Mouse (Mus musculus): Measurements from ENCODE around the gene Cd82. TPM values are rescaled to one million over a fixed set of nuclear protein-coding genes. Genes with fewer than 3 reads are reported as not detected.

The Cd82 gene
- polyA plus RNA-seq, 1 experiment from 2014 or later: 14.3 TPM

- peaks cover 11% of the 10 kb centered on the region for H3K4me1 ChIP-seq (ENCODE audit: control insufficient read depth, insufficient read depth, low read length)
- H3K4me3 ChIP-seq (ENCODE audit: low read depth, low read length): no peak overlapping the region
- peak; percentile 64 for ATAC-seq (replicated peaks; ENCODE audit: insufficient number of reproducible peaks, low FRiP score, low TSS enrichment)
- no peaks in the 10 kb centered on the region for H3K36me3 ChIP-seq (ENCODE audit: control insufficient read depth, insufficient read depth, low read length)
- H3K9ac ChIP-seq (ENCODE audit: low read depth, low read length): no peak overlapping the region
- no peak overlapping the region for H3K4me2 ChIP-seq
- H3K27ac ChIP-seq (ENCODE audit: low read depth, low read length): no peak overlapping the region
- H3K27me3 ChIP-seq (ENCODE audit: control insufficient read depth, insufficient read depth, low read length): peaks cover 2% of the 10 kb centered on the region; the same call in 1 of the 2 replicates
- WGBS (ENCODE audit: insufficient replicate concordance): 38% methylated on average over 7 of the region's 7 CpGs
- H3K9me3 ChIP-seq (replicated peaks; ENCODE audit: control insufficient read depth, low read length): no peaks in the 10 kb centered on the region
Observed at GRCm38 (mm10) chr2:93405017-93405425, 57.9 kb downstream of the Cd82 start.

- Histone ChIP-seq H3K36me3 (ENCODE audit: control insufficient read depth, insufficient read depth, low read length) (no peaks in the 10 kb centered on the region), H3K9ac (ENCODE audit: low read depth, low read length) (no peak overlapping the region), H3K4me3 (ENCODE audit: low read depth, low read length) (no peak overlapping the region), H3K27ac (ENCODE audit: low read depth, low read length) (no peak overlapping the region), H3K27me3 (ENCODE audit: control insufficient read depth, insufficient read depth, low read length) (peaks cover 2% of the 10 kb centered on the region; the same call in 1 of the 2 replicates), H3K4me1 (ENCODE audit: control insufficient read depth, insufficient read depth, low read length) (peaks cover 11% of the 10 kb centered on the region), H3K9me3 (replicated peaks; ENCODE audit: control insufficient read depth, low read length) (no peaks in the 10 kb centered on the region), H3K4me2 (no peak overlapping the region)
- 37% methylated on average over 4 of the region's 4 CpGs for WGBS (ENCODE audit: insufficient replicate concordance)
- ATAC-seq (replicated peaks; ENCODE audit: insufficient number of reproducible peaks, low FRiP score, low TSS enrichment): 0 out of 2 replicates have a peak, but pooled peaks have one; percentile 18
Observed at GRCm38 (mm10) chr2:93404169-93404568, 58.8 kb downstream of the Cd82 start.

DNA sequence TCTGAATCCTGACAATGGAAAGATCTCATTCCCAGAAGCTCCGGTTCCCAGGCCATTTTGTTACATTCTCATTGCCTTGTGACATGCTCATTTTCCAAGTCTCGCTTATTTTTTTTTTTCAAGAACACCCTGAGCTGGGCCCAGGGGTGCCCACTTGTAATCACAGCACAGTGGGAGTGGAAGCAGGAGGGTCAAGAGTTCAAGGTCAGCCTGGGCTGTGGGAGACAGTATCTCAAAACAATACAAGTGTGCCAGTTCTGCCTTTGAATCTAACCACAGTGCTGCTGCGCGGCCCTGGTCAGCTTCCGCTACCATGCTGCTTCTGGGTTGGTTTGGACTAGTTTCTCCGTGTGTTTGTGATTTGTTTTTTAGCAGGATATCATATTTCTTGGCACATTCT, 59.7 kb downstream of the Cd82 start:
- no peak overlapping the region for H3K4me3 ChIP-seq (ENCODE audit: low read depth, low read length)
- no peak overlapping the region for H3K4me2 ChIP-seq
- H3K36me3 ChIP-seq (ENCODE audit: control insufficient read depth, insufficient read depth, low read length): no peaks in the 10 kb centered on the region
- H3K9ac ChIP-seq (ENCODE audit: low read depth, low read length): no peak overlapping the region
- H3K27me3 ChIP-seq (ENCODE audit: control insufficient read depth, insufficient read depth, low read length): no peaks in the 10 kb centered on the region
- peaks cover 11% of the 10 kb centered on the region for H3K4me1 ChIP-seq (ENCODE audit: control insufficient read depth, insufficient read depth, low read length)
- H3K9me3 ChIP-seq (replicated peaks; ENCODE audit: control insufficient read depth, low read length): no peaks in the 10 kb centered on the region
- no peak for ATAC-seq (replicated peaks; ENCODE audit: insufficient number of reproducible peaks, low FRiP score, low TSS enrichment)
- WGBS (ENCODE audit: insufficient replicate concordance): 91% methylated on average over 6 of the region's 6 CpGs
- H3K27ac ChIP-seq (ENCODE audit: low read depth, low read length): no peak overlapping the region

DNA sequence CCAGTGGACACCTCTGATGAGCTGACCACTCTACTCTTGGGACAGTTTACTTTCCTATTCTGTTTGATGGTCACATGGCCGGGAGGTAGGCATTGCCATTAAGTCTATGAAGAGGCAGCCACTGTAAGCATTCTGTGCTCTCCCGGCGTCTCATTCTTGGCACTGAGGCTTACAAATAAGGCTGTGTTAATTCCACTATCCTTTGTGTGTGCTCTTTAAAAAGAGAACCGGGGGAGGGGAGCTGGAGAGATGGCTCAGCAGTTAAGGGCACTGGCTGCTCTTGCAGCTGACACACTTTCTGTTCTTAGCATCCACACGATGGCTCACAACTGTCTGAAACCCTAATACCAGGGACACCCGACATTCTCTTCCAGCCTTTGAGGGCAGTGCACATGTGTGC, 71.7 kb downstream of the Cd82 start:
- ATAC-seq (replicated peaks; ENCODE audit: insufficient number of reproducible peaks, low FRiP score, low TSS enrichment): no peak
- WGBS (ENCODE audit: insufficient replicate concordance): 69% methylated on average over 6 of the region's 6 CpGs
- no peaks in the 10 kb centered on the region for H3K36me3 ChIP-seq (ENCODE audit: control insufficient read depth, insufficient read depth, low read length)
- H3K4me3 ChIP-seq (ENCODE audit: low read depth, low read length): no peak overlapping the region
- no peak overlapping the region for H3K27ac ChIP-seq (ENCODE audit: low read depth, low read length)
- H3K9me3 ChIP-seq (replicated peaks; ENCODE audit: control insufficient read depth, low read length): no peaks in the 10 kb centered on the region
- no peak overlapping the region for H3K4me2 ChIP-seq
- no peaks in the 10 kb centered on the region for H3K27me3 ChIP-seq (ENCODE audit: control insufficient read depth, insufficient read depth, low read length)
- 0 out of 2 replicates have a peak, but pooled peaks cover 5% of the 10 kb centered on the region for H3K4me1 ChIP-seq (ENCODE audit: control insufficient read depth, insufficient read depth, low read length)
- no peak overlapping the region for H3K9ac ChIP-seq (ENCODE audit: low read depth, low read length)

- WGBS (ENCODE audit: insufficient replicate concordance): 49% methylated on average over 11 of the region's 11 CpGs
- Histone ChIP-seq H3K4me2 (no peak overlapping the region), H3K4me1 (ENCODE audit: control insufficient read depth, insufficient read depth, low read length) (0 out of 2 replicates have a peak, but pooled peaks cover 5% of the 10 kb centered on the region), H3K9me3 (replicated peaks; ENCODE audit: control insufficient read depth, low read length) (no peaks in the 10 kb centered on the region), H3K9ac (ENCODE audit: low read depth, low read length) (no peak overlapping the region), H3K27ac (ENCODE audit: low read depth, low read length) (no peak overlapping the region; the same call in 1 of the 2 replicates), H3K27me3 (ENCODE audit: control insufficient read depth, insufficient read depth, low read length) (no peaks in the 10 kb centered on the region), H3K36me3 (ENCODE audit: control insufficient read depth, insufficient read depth, low read length) (no peaks in the 10 kb centered on the region), H3K4me3 (ENCODE audit: low read depth, low read length) (no peak overlapping the region)
- ATAC-seq (replicated peaks; ENCODE audit: insufficient number of reproducible peaks, low FRiP score, low TSS enrichment): no peak; the same call in 1 of the 2 replicates
Observed at GRCm38 (mm10) chr2:93390170-93390926, 72.6 kb downstream of the Cd82 start.

DNA sequence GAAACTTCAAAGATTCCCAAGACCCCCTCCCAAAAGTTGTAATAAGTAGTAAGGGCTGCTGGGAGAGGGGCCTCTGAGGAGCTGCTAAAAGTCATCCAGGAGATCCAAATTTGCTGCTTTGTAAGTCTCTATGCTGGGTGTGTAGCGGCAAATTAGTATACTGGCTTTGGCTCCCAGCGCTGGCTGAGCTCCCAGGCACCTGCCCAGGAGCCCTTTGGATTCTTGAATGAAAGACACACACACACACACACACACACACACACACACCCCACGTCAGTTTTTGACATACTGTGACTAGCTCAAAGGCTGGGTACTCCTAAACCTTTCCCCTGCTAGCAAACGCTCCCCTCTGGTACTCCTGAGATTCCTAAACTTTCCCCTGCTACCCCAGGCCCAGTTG, 76.0 kb downstream of the Cd82 start:
- Histone ChIP-seq H3K4me2 (no peak overlapping the region), H3K4me1 (ENCODE audit: control insufficient read depth, insufficient read depth, low read length) (0 out of 2 replicates have a peak, but pooled peaks cover 5% of the 10 kb centered on the region), H3K9me3 (replicated peaks; ENCODE audit: control insufficient read depth, low read length) (no peaks in the 10 kb centered on the region), H3K9ac (ENCODE audit: low read depth, low read length) (no peak overlapping the region), H3K27me3 (ENCODE audit: control insufficient read depth, insufficient read depth, low read length) (no peaks in the 10 kb centered on the region), H3K27ac (ENCODE audit: low read depth, low read length) (no peak overlapping the region), H3K4me3 (ENCODE audit: low read depth, low read length) (no peak overlapping the region), H3K36me3 (ENCODE audit: control insufficient read depth, insufficient read depth, low read length) (no peaks in the 10 kb centered on the region)
- no peak for ATAC-seq (replicated peaks; ENCODE audit: insufficient number of reproducible peaks, low FRiP score, low TSS enrichment)
- WGBS (ENCODE audit: insufficient replicate concordance): 61% methylated on average over 4 of the region's 4 CpGs

DNA sequence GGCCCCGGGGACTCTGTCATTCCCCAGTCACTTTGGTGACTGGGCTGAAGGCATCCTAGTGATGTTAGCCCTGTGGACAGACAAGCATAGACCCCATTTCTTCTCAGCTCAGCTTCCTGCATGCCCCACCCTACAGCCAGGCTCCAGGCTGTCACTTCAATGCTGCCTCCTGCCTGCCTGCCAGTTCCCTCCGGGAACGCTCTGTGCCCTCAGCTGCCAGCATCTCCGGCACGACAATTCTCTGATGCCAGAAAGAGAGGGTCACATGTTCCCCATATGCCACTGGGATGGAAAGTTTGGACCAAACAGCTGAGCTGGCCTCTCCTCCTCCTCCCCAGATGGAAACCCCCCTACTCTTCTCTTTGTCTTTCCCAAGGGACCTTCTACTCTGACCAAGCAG, 79.1 kb downstream of the Cd82 start:
- Histone ChIP-seq H3K9ac (ENCODE audit: low read depth, low read length) (no peak overlapping the region), H3K4me1 (ENCODE audit: control insufficient read depth, insufficient read depth, low read length) (no peaks in the 10 kb centered on the region; the same call in 1 of the 2 replicates), H3K27ac (ENCODE audit: low read depth, low read length) (no peak overlapping the region), H3K9me3 (replicated peaks; ENCODE audit: control insufficient read depth, low read length) (no peaks in the 10 kb centered on the region), H3K4me3 (ENCODE audit: low read depth, low read length) (no peak overlapping the region), H3K36me3 (ENCODE audit: control insufficient read depth, insufficient read depth, low read length) (no peaks in the 10 kb centered on the region), H3K4me2 (no peak overlapping the region), H3K27me3 (ENCODE audit: control insufficient read depth, insufficient read depth, low read length) (no peaks in the 10 kb centered on the region)
- 83% methylated on average over 5 of the region's 5 CpGs for WGBS (ENCODE audit: insufficient replicate concordance)
- no peak for ATAC-seq (replicated peaks; ENCODE audit: insufficient number of reproducible peaks, low FRiP score, low TSS enrichment)

- Histone ChIP-seq H3K27me3 (ENCODE audit: control insufficient read depth, insufficient read depth, low read length) (no peaks in the 10 kb centered on the region), H3K4me3 (ENCODE audit: low read depth, low read length) (no peak overlapping the region), H3K27ac (ENCODE audit: low read depth, low read length) (no peak overlapping the region), H3K9me3 (replicated peaks; ENCODE audit: control insufficient read depth, low read length) (0 out of 2 replicates have a peak, but pooled peaks cover 2% of the 10 kb centered on the region), H3K36me3 (ENCODE audit: control insufficient read depth, insufficient read depth, low read length) (no peaks in the 10 kb centered on the region), H3K4me2 (no peak overlapping the region), H3K4me1 (ENCODE audit: control insufficient read depth, insufficient read depth, low read length) (no peaks in the 10 kb centered on the region; the same call in 1 of the 2 replicates), H3K9ac (ENCODE audit: low read depth, low read length) (no peak overlapping the region)
- WGBS (ENCODE audit: insufficient replicate concordance): 29% methylated on average over 2 of the region's 2 CpGs
- ATAC-seq (replicated peaks; ENCODE audit: insufficient number of reproducible peaks, low FRiP score, low TSS enrichment): no peak
Observed at GRCm38 (mm10) chr2:93380680-93381089, 82.3 kb downstream of the Cd82 start.

DNA sequence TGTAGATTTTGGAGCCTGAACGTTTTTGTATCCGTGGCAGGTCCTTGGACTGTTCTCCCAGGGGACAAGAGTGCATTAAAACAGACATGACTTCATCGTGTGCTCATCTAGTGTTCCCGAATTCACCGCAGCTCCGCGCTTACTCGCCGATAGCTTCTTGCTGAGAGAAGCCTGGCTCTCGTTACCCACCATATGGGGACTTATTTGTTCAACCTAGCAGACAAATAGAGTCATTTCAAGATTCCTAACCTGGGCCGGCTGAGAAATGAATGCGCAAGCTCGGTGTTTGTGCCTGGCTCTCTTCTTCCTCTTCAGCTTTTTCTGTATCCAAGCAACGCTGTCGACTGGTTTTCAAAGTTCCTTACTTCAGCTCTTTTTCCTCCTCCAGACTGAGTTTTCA, 85.1 kb downstream of the Cd82 start:
- no peak for ATAC-seq (replicated peaks; ENCODE audit: insufficient number of reproducible peaks, low FRiP score, low TSS enrichment)

More for the DNA sequence above, 85.1 kb downstream of the Cd82 start:
- Histone ChIP-seq H3K9me3 (replicated peaks; ENCODE audit: control insufficient read depth, low read length) (0 out of 2 replicates have a peak, but pooled peaks cover 2% of the 10 kb centered on the region), H3K27me3 (ENCODE audit: control insufficient read depth, insufficient read depth, low read length) (no peaks in the 10 kb centered on the region), H3K27ac (ENCODE audit: low read depth, low read length) (no peak overlapping the region), H3K4me2 (no peak overlapping the region), H3K4me3 (ENCODE audit: low read depth, low read length) (no peak overlapping the region), H3K9ac (ENCODE audit: low read depth, low read length) (no peak overlapping the region), H3K36me3 (ENCODE audit: control insufficient read depth, insufficient read depth, low read length) (no peaks in the 10 kb centered on the region), H3K4me1 (ENCODE audit: control insufficient read depth, insufficient read depth, low read length) (no peaks in the 10 kb centered on the region; the same call in 1 of the 2 replicates)
- 63% methylated on average over 15 of the region's 15 CpGs for WGBS (ENCODE audit: insufficient replicate concordance)
